Mouse (Mus musculus): ENCODE data around the gene Sytl1.

DNA sequence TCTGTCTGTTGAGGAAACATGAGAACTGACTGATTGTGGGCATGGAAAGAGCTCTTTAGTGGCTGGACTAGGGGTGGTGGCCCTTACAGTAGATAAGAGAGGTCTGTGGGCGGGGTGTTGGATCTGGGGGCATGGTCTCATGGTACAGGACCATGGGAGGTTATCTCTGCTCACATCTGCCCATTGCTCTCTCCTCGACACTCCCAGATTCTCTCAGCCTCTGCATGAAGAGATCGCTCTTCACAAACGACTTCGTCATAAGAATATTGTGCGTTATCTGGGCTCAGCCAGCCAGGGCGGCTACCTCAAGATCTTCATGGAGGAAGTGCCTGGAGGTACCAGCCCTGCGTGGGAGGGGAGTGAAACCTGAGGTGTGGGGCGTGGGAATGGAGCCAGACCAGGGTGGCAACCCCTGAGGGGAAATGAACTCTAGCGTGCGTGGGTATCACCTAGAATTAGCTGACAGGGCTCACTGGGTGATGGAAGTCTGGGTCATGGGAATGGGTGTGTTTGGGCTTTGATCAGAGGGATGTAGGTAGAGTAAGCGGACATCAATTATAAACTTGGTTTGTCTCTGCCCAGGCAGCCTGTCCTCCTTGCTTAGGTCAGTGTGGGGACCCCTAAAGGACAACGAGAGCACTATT is 15.0 kb downstream of the Sytl1 start:
- TF ChIP-seq TAL1 (IDR thresholded peaks at IDR 0.05; ENCODE audit: low read length) (peak; percentile 57), GATA1 (IDR thresholded peaks at IDR 0.05; ENCODE audit: low read length) (peak; percentile 84)
